Mouse (Mus musculus) limb, embryonic 14.5 days (tissue): ENCODE results near the gene Polm. TPM values are rescaled to one million over a fixed set of nuclear protein-coding genes. Genes with fewer than 3 reads are reported as not detected.

ENCODE experiments used
- ATAC-seq: fragments of 200-750 bp; cut with Nextera tagmentation; 2 replicates; pipeline ENCODE4 v1.8.0; 2017; ENCODE audit warnings: low read depth, moderate number of reproducible peaks, moderate TSS enrichment; ENCODE audit not compliant: low FRiP score
- DNase-seq: peaks from one replicate; pipeline ENCODE4 v3.0.0-alpha.2; 2015; ENCODE audit warnings: low spot score
- H3K27ac ChIP-seq: fragments of 300-500 bp; sonication (generic); replicated peaks from 2 replicates; pipeline ENCODE4 v1.5.1; 2014; ENCODE audit warnings: low read depth, mild to moderate bottlenecking, low read length, moderate library complexity, mixed read lengths
- H3K27me3 ChIP-seq: fragments of 300-500 bp; sonication (generic); 2 replicates; pipeline ENCODE4 v1.6.1; 2014; ENCODE audit warnings: low read length, mixed read lengths; ENCODE audit not compliant: control insufficient read depth, insufficient read depth
- H3K36me3 ChIP-seq: fragments of 300-500 bp; sonication (generic); 2 replicates; pipeline ENCODE4 v1.6.1; 2014; ENCODE audit warnings: mild to moderate bottlenecking, low read length, moderate library complexity, mixed read lengths; ENCODE audit not compliant: control insufficient read depth, insufficient read depth
- H3K4me1 ChIP-seq: fragments of 300-500 bp; sonication (generic); 2 replicates; pipeline ENCODE4 v1.6.1; 2014; ENCODE audit warnings: antibody characterized with exemption, low read length, mixed read lengths; ENCODE audit not compliant: control insufficient read depth, insufficient read depth
- H3K4me2 ChIP-seq: fragments of 300-500 bp; sonication (generic); replicated peaks from 2 replicates; pipeline ENCODE4 v1.6.1; 2014; ENCODE audit warnings: low read depth, mild to moderate bottlenecking, low read length, moderate library complexity; ENCODE audit not compliant: severe bottlenecking
- H3K4me3 ChIP-seq: fragments of 300-500 bp; sonication (generic); replicated peaks from 2 replicates; pipeline ENCODE4 v1.5.1; 2014; ENCODE audit warnings: low read length
- H3K9ac ChIP-seq: fragments of 300-500 bp; sonication (generic); 2 replicates; pipeline ENCODE4 v1.6.1; 2014; ENCODE audit warnings: mild to moderate bottlenecking, low read depth, low read length, moderate library complexity; ENCODE audit not compliant: severe bottlenecking
- H3K9me3 ChIP-seq: fragments of 300-500 bp; sonication (generic); 2 replicates; pipeline ENCODE4 v1.6.1; 2016; ENCODE audit warnings: low read length; ENCODE audit not compliant: control insufficient read depth
- POLR2A ChIP-seq: fragments of 200-500 bp; IDR thresholded peaks from 2 replicates; pipeline ENCODE4 v1.8.0; 2012; ENCODE audit warnings: inconsistent platforms, mild to moderate bottlenecking, moderate library complexity, borderline replicate concordance; ENCODE audit not compliant: insufficient read depth, insufficient read length; ENCODE audit errors: extremely low read depth
- WGBS: fragments of 180-500 bp; shearing (Covaris S2); extraction: QIAGEN DNeasy Blood & Tissue Kit; methylation state at CpG from one replicate; pipeline ENCODE4 v1.1.7; 2014; 5-methylcytosine and 5-hydroxymethylcytosine counted together
- polyA plus RNA-seq, 2 experiments: library from polyadenylated mRNA; depleted of rRNA in 1 of 2; stranded (reverse) in 1 of 2; unstranded in 1 of 2; fragments of >200 nt; fragmentation: Nextera tagmentation in 1 of 2; extraction: Ambion mirVana in 1 of 2; gene quantifications; 2 replicates each; pipeline versions ENCODE4 v1.2.1 to v1.2.3; 2012 to 2014

Gene Polm
- polyA plus RNA-seq, 2 experiments = 11.1 to 29.5 TPM

GRCm38 (mm10) chr11:5848741-5849140, 10.9 kb upstream of the Polm start:
- H3K4me2 ChIP-seq = no peak overlapping the region
- ATAC-seq = no peak
- 26% methylated on average over 6 of the region's 6 CpGs for WGBS
- no peak for TF ChIP-seq POLR2A
- no peak overlapping the region for H3K4me3 ChIP-seq
- no peak overlapping the region for H3K27ac ChIP-seq
- DNase-seq = peak; percentile 49
- H3K27me3 ChIP-seq = no peaks in the 10 kb centered on the region
- H3K9ac ChIP-seq = no peak overlapping the region
- no peaks in the 10 kb centered on the region for H3K36me3 ChIP-seq
- peaks cover 15% of the 10 kb centered on the region for H3K4me1 ChIP-seq
- no peaks in the 10 kb centered on the region for H3K9me3 ChIP-seq

- H3K27ac ChIP-seq = no peak overlapping the region
- 65% methylated on average over 7 of the region's 7 CpGs for WGBS
- H3K27me3 ChIP-seq = no peaks in the 10 kb centered on the region
- H3K4me3 ChIP-seq = no peak overlapping the region
- no peak for DNase-seq
- no peak for ATAC-seq
- H3K36me3 ChIP-seq = no peaks in the 10 kb centered on the region
- peaks cover 12% of the 10 kb centered on the region for H3K4me1 ChIP-seq
- H3K9ac ChIP-seq = no peak overlapping the region
- TF ChIP-seq POLR2A = no peak
- no peak overlapping the region for H3K4me2 ChIP-seq
- H3K9me3 ChIP-seq = no peaks in the 10 kb centered on the region
These were observed 9.0 kb upstream of the Polm start for GRCm38 (mm10) chr11:5846639-5847345.

GRCm38 (mm10) chr11:5843131-5843530, 5.3 kb upstream of the Polm start:
- DNase-seq (no peak), ATAC-seq (no peak)
- no peaks in the 10 kb centered on the region for H3K27me3 ChIP-seq
- no peaks in the 10 kb centered on the region for H3K9me3 ChIP-seq
- H3K27ac ChIP-seq = no peak overlapping the region
- H3K4me2 ChIP-seq = no peak overlapping the region
- no peaks in the 10 kb centered on the region for H3K36me3 ChIP-seq
- no peak for TF ChIP-seq POLR2A
- no peak overlapping the region for H3K9ac ChIP-seq
- 82% methylated on average over 3 of the region's 3 CpGs for WGBS
- no peak overlapping the region for H3K4me3 ChIP-seq
- H3K4me1 ChIP-seq = 0 out of 2 replicates have a peak, but pooled peaks cover 5% of the 10 kb centered on the region

GRCm38 (mm10) chr11:5841751-5842150, 3.9 kb upstream of the Polm start:
- Histone ChIP-seq H3K9ac (no peak overlapping the region), H3K27ac (no peak overlapping the region), H3K4me1 (peaks cover 5% of the 10 kb centered on the region; the same call in 1 of the 2 replicates), H3K4me2 (no peak overlapping the region), H3K27me3 (no peaks in the 10 kb centered on the region), H3K36me3 (no peaks in the 10 kb centered on the region), H3K4me3 (no peak overlapping the region), H3K9me3 (no peaks in the 10 kb centered on the region)
- DNase-seq (no peak), ATAC-seq (no peak)
- no peak for TF ChIP-seq POLR2A
- WGBS = 92% methylated on average over 2 of the region's 2 CpGs

GRCm38 (mm10) chr11:5840346-5840745, 2.5 kb upstream of the Polm start:
- no peak for DNase-seq
- Histone ChIP-seq H3K9ac (no peak overlapping the region), H3K4me2 (no peak overlapping the region), H3K9me3 (no peaks in the 10 kb centered on the region), H3K36me3 (no peaks in the 10 kb centered on the region), H3K4me3 (no peak overlapping the region), H3K27ac (0 out of 2 replicates have a peak overlapping the region, but pooled peaks have one; percentile 33), H3K4me1 (peaks cover 5% of the 10 kb centered on the region; the same call in 1 of the 2 replicates), H3K27me3 (no peaks in the 10 kb centered on the region)
- no peak for ATAC-seq
- 70% methylated on average over 6 of the region's 7 CpGs for WGBS
- no peak for TF ChIP-seq POLR2A
